Mouse (Mus musculus): ENCODE measurements around the gene Dgat2. TPM values are rescaled to one million over a fixed set of nuclear protein-coding genes. Genes with fewer than 3 reads are reported as not detected.
A peak's percentile ranks its signal among the peaks of the same experiment; 100 is the strongest.

Dgat2 gene
- polyA plus RNA-seq, 1 experiment from 2014 or later: 22.3 TPM

DNA sequence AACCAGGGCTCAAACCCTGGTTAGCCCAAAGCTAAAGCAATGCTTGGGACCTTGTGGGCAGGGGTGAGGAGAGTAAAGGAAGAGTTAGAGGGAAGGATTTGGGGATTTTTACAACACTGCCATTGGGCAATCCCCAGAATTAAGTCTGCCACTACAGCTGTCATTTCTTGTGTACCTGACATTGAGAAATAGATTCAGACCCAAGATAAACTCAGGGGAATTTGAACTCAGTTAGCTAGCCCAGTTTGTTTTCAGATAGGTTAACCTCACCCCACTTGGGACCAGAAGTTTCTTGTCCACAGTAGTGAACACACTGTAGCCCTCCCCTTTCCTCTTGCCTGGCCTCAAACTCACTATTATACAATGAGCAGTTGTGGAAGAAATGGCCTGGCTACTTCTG lies 8.9 kb upstream of the Dgat2 start:
- Histone ChIP-seq H3K4me1 (ENCODE audit: control insufficient read depth in 2 of 2, insufficient read depth in 2 of 2, low read length in 2 of 2) (no peaks in the 10 kb centered on the region), H3K9me3 (ENCODE audit: control insufficient read depth, low read length) (no peaks in the 10 kb centered on the region), H3K9ac (ENCODE audit: low read length) (no peak overlapping the region), H3K4me2 (ENCODE audit: low read length) (no peak overlapping the region), H3K4me3 (ENCODE audit: control insufficient read depth in 1 of 2, insufficient read depth in 1 of 2, low read depth in 1 of 2, low read length in 2 of 2) (no peak overlapping the region), H3K27me3 (ENCODE audit: control insufficient read depth, insufficient read depth, low read length) (no peaks in the 10 kb centered on the region), H3K36me3 (ENCODE audit: control insufficient read depth, insufficient read depth, low read length) (no peaks in the 10 kb centered on the region), H3K27ac (replicated peaks in 1 of 2; ENCODE audit: control insufficient read depth in 1 of 2, insufficient read depth in 1 of 2, low read depth in 2 of 2, low read length in 2 of 2) (no peak overlapping the region)
- no peak for ATAC-seq (ENCODE audit: insufficient number of reproducible peaks, insufficient read depth, low FRiP score, low read depth)

- Histone ChIP-seq H3K9me3 (ENCODE audit: control insufficient read depth, low read length) (no peaks in the 10 kb centered on the region), H3K27ac (replicated peaks in 1 of 2; ENCODE audit: control insufficient read depth in 1 of 2, insufficient read depth in 1 of 2, low read depth in 2 of 2, low read length in 2 of 2) (no peak overlapping the region), H3K4me3 (ENCODE audit: control insufficient read depth in 1 of 2, insufficient read depth in 1 of 2, low read depth in 1 of 2, low read length in 2 of 2) (no peak overlapping the region), H3K4me1 (ENCODE audit: control insufficient read depth in 2 of 2, insufficient read depth in 2 of 2, low read length in 2 of 2) (no peaks in the 10 kb centered on the region), H3K36me3 (ENCODE audit: control insufficient read depth, insufficient read depth, low read length) (no peaks in the 10 kb centered on the region), H3K4me2 (ENCODE audit: low read length) (no peak overlapping the region), H3K9ac (ENCODE audit: low read length) (no peak overlapping the region), H3K27me3 (ENCODE audit: control insufficient read depth, insufficient read depth, low read length) (no peaks in the 10 kb centered on the region)
- 74% methylated on average over 5 of the region's 5 CpGs for WGBS
- ATAC-seq (ENCODE audit: insufficient number of reproducible peaks, insufficient read depth, low FRiP score, low read depth): no peak
Observed at GRCm38 (mm10) chr7:99189885-99190284, 7.4 kb upstream of the Dgat2 start.

DNA sequence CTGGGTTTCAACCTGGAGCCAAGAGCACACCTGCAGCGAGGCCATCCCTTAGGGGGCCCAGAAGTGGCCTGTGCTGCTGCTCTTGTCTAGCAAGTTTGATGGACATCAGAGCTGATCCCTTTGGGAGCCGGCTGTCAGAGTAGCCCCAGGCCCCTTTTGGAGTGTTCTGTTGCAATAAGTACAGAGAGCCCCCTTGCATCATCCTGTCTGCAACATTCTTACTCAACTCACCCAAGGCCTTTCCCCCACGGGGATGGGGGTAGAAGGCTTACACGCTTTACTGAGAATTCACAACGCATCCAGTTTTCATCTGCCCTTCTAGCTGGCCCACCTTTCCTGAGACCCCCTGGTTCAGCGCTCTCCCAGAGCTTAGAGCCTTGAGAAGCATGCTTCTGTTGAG lies 6.1 kb upstream of the Dgat2 start:
- 79% methylated on average over 6 of the region's 6 CpGs for WGBS

DNA sequence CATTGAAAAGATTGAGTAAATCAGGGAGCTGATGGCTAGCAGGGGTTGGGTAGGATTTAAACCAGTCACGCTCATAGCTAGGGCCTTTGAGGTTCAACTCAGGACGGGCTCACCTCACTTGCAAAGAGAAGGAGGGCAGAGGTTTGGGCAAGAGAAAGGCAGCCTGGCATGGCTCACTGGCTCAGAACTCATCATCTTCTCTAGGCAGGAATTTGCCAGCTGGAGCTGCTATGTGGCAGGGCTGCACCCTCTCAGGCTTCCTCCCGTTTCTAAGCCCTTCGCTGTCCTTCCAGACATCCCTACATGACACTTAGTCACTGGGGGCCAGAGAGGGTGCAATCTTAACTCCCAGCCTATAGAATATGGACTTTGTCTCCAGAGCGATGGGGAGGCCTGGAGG lies 4.9 kb upstream of the Dgat2 start:
- Histone ChIP-seq H3K27me3 (ENCODE audit: control insufficient read depth, insufficient read depth, low read length) (no peaks in the 10 kb centered on the region), H3K4me3 (ENCODE audit: control insufficient read depth in 1 of 2, insufficient read depth in 1 of 2, low read depth in 1 of 2, low read length in 2 of 2) (no peak overlapping the region), H3K9me3 (ENCODE audit: control insufficient read depth, low read length) (no peaks in the 10 kb centered on the region), H3K4me1 (ENCODE audit: control insufficient read depth in 2 of 2, insufficient read depth in 2 of 2, low read length in 2 of 2) (peaks cover 2 to 3% of the 10 kb centered on the region in 2 experiments; a peak in 1 of 4 replicates), H3K4me2 (ENCODE audit: low read length) (no peak overlapping the region), H3K36me3 (ENCODE audit: control insufficient read depth, insufficient read depth, low read length) (no peaks in the 10 kb centered on the region), H3K27ac (replicated peaks in 1 of 2; ENCODE audit: control insufficient read depth in 1 of 2, insufficient read depth in 1 of 2, low read depth in 2 of 2, low read length in 2 of 2) (no peak overlapping the region), H3K9ac (ENCODE audit: low read length) (no peak overlapping the region)
- WGBS: 79% methylated on average over 5 of the region's 5 CpGs
- ATAC-seq (ENCODE audit: insufficient number of reproducible peaks, insufficient read depth, low FRiP score, low read depth): no peak

More for the DNA sequence above, 6.1 kb upstream of the Dgat2 start:
- Histone ChIP-seq H3K4me2 (ENCODE audit: low read length) (no peak overlapping the region), H3K9me3 (ENCODE audit: control insufficient read depth, low read length) (no peaks in the 10 kb centered on the region), H3K4me3 (ENCODE audit: control insufficient read depth in 1 of 2, insufficient read depth in 1 of 2, low read depth in 1 of 2, low read length in 2 of 2) (no peak overlapping the region), H3K4me1 (ENCODE audit: control insufficient read depth in 2 of 2, insufficient read depth in 2 of 2, low read length in 2 of 2) (no peaks in the 10 kb centered on the region), H3K9ac (ENCODE audit: low read length) (no peak overlapping the region), H3K27ac (replicated peaks in 1 of 2; ENCODE audit: control insufficient read depth in 1 of 2, insufficient read depth in 1 of 2, low read depth in 2 of 2, low read length in 2 of 2) (no peak overlapping the region), H3K27me3 (ENCODE audit: control insufficient read depth, insufficient read depth, low read length) (no peaks in the 10 kb centered on the region), H3K36me3 (ENCODE audit: control insufficient read depth, insufficient read depth, low read length) (no peaks in the 10 kb centered on the region)
- no peak for ATAC-seq (ENCODE audit: insufficient number of reproducible peaks, insufficient read depth, low FRiP score, low read depth)

- no peak overlapping the region for H3K4me3 ChIP-seq (ENCODE audit: control insufficient read depth in 1 of 2, insufficient read depth in 1 of 2, low read depth in 1 of 2, low read length in 2 of 2)
- peaks cover 6% of the 10 kb centered on the region; the same call in 1 of the 2 replicates for H3K27me3 ChIP-seq (ENCODE audit: control insufficient read depth, insufficient read depth, low read length)
- H3K9ac ChIP-seq (ENCODE audit: low read length): no peak overlapping the region
- H3K4me2 ChIP-seq (ENCODE audit: low read length): no peak overlapping the region
- peaks cover 2 to 3% of the 10 kb centered on the region in 2 experiments; a peak in 1 of 4 replicates for H3K4me1 ChIP-seq (ENCODE audit: control insufficient read depth in 2 of 2, insufficient read depth in 2 of 2, low read length in 2 of 2)
- H3K9me3 ChIP-seq (ENCODE audit: control insufficient read depth, low read length): no peaks in the 10 kb centered on the region
- no peak for ATAC-seq (ENCODE audit: insufficient number of reproducible peaks, insufficient read depth, low FRiP score, low read depth)
- H3K27ac ChIP-seq (replicated peaks in 1 of 2; ENCODE audit: control insufficient read depth in 1 of 2, insufficient read depth in 1 of 2, low read depth in 2 of 2, low read length in 2 of 2): no peak overlapping the region
- H3K36me3 ChIP-seq (ENCODE audit: control insufficient read depth, insufficient read depth, low read length): no peaks in the 10 kb centered on the region
- 87% methylated on average over 3 of the region's 3 CpGs for WGBS
Observed at GRCm38 (mm10) chr7:99185405-99185804, 2.9 kb upstream of the Dgat2 start.

GRCm38 (mm10) chr7:99183751-99184150 lies 1.2 kb upstream of the Dgat2 start:
- ATAC-seq (ENCODE audit: insufficient number of reproducible peaks, insufficient read depth, low FRiP score, low read depth): no peak
- H3K4me2 ChIP-seq (ENCODE audit: low read length): no peak overlapping the region
- H3K4me3 ChIP-seq (ENCODE audit: control insufficient read depth in 1 of 2, insufficient read depth in 1 of 2, low read depth in 1 of 2, low read length in 2 of 2): no peak overlapping the region
- no peaks in the 10 kb centered on the region for H3K36me3 ChIP-seq (ENCODE audit: control insufficient read depth, insufficient read depth, low read length)
- H3K27ac ChIP-seq (replicated peaks in 1 of 2; ENCODE audit: control insufficient read depth in 1 of 2, insufficient read depth in 1 of 2, low read depth in 2 of 2, low read length in 2 of 2): no peak overlapping the region
- peaks cover 6% of the 10 kb centered on the region; the same call in 1 of the 2 replicates for H3K27me3 ChIP-seq (ENCODE audit: control insufficient read depth, insufficient read depth, low read length)
- peaks cover 2 to 3% of the 10 kb centered on the region in 2 experiments; a peak in 1 of 4 replicates for H3K4me1 ChIP-seq (ENCODE audit: control insufficient read depth in 2 of 2, insufficient read depth in 2 of 2, low read length in 2 of 2)
- no peaks in the 10 kb centered on the region for H3K9me3 ChIP-seq (ENCODE audit: control insufficient read depth, low read length)
- WGBS: 73% methylated on average over 6 of the region's 6 CpGs
- H3K9ac ChIP-seq (ENCODE audit: low read length): no peak overlapping the region

GRCm38 (mm10) chr7:99181619-99182431 lies 694 bp downstream of the Dgat2 start:
- H3K36me3 ChIP-seq (ENCODE audit: control insufficient read depth, insufficient read depth, low read length): no peaks in the 10 kb centered on the region
- 0 out of 2 replicates have a peak, but pooled peaks have one; percentile 8 for ATAC-seq (ENCODE audit: insufficient number of reproducible peaks, insufficient read depth, low FRiP score, low read depth)
- H3K4me3 ChIP-seq (ENCODE audit: control insufficient read depth in 1 of 2, insufficient read depth in 1 of 2, low read depth in 1 of 2, low read length in 2 of 2): peak overlapping the region; percentile 52 to 66
- whole genome bisulfite sequencing: 24% methylated on average over 14 of the region's 14 CpGs
- H3K4me2 ChIP-seq (ENCODE audit: low read length): peak overlapping the region; percentile 90
- H3K27ac ChIP-seq (replicated peaks in 1 of 2; ENCODE audit: control insufficient read depth in 1 of 2, insufficient read depth in 1 of 2, low read depth in 2 of 2, low read length in 2 of 2): no peak overlapping the region
- H3K9ac ChIP-seq (ENCODE audit: low read length): peak overlapping the region; percentile 74
- H3K27me3 ChIP-seq (ENCODE audit: control insufficient read depth, insufficient read depth, low read length): peaks cover 6% of the 10 kb centered on the region; the same call in 1 of the 2 replicates
- H3K4me1 ChIP-seq (ENCODE audit: control insufficient read depth in 2 of 2, insufficient read depth in 2 of 2, low read length in 2 of 2): peaks cover 2 to 3% of the 10 kb centered on the region in 2 experiments; a peak in 1 of 4 replicates
- H3K9me3 ChIP-seq (ENCODE audit: control insufficient read depth, low read length): no peaks in the 10 kb centered on the region
